8 mouse cellular contexts compared by ENCODE assay signal in genomic region chr6:137754056-137754856, GRCm38 (mm10). TPM values are rescaled to one million over a fixed set of nuclear protein-coding genes. Genes with fewer than 3 reads are reported as not detected.
DNase-seq lines count a peak whose midpoint lies in the region; ATAC-seq and TF ChIP-seq lines count a peak whose summit lies in the region.

Gene Dera, plus strand, starts transcription at chr6:137754546.

- WGBS in heart, embryonic 16.5 days: 11% methylated on average over 26 of the region's 26 CpGs
- 10% methylated on average over 26 of the region's 26 CpGs for WGBS in lung, embryonic 14.5 days

- H3K27me3 ChIP-seq in E14TG2a.4 (ENCODE audit: insufficient read depth, low read length): no peaks in the 10 kb centered on the region
- H3K27me3 ChIP-seq in heart, embryonic 16.5 days (ENCODE audit: control insufficient read depth, insufficient read depth, low read length): no peaks in the 10 kb centered on the region
- no peaks in the 10 kb centered on the region for H3K27me3 ChIP-seq in lung, embryonic 14.5 days (ENCODE audit: insufficient read depth, low read length)

- no peaks in the 10 kb centered on the region for H3K9me3 ChIP-seq in E14TG2a.4 (ENCODE audit: low read length)
- no peaks in the 10 kb centered on the region for H3K9me3 ChIP-seq in heart, embryonic 16.5 days (replicated peaks; ENCODE audit: control insufficient read depth, low read length)
- no peaks in the 10 kb centered on the region for H3K9me3 ChIP-seq in lung, embryonic 14.5 days (ENCODE audit: low read depth, low read length)

- peak within 1 kb of the TSS; percentile 68 for H3K4me2 ChIP-seq in heart, embryonic 16.5 days (ENCODE audit: low read depth, low read length)
- peak within 1 kb of the TSS; percentile 61 for H3K4me2 ChIP-seq in lung, embryonic 14.5 days

- peaks cover 36% of the 10 kb centered on the region for H3K4me1 ChIP-seq in E14TG2a.4 (replicated peaks; ENCODE audit: low read depth, low read length)
- H3K4me1 ChIP-seq in heart, embryonic 16.5 days (ENCODE audit: control insufficient read depth, insufficient read depth, low read length): peaks cover 11% of the 10 kb centered on the region
- H3K4me1 ChIP-seq in lung, embryonic 14.5 days (ENCODE audit: insufficient read depth): no peaks in the 10 kb centered on the region

- TF ChIP-seq CTCF in E14TG2a.4 (conservative IDR thresholded peaks at IDR 0.05; ENCODE audit: low read length): no peak
- TF ChIP-seq CTCF in lung, embryonic 14.5 days (IDR thresholded peaks at IDR 0.05; ENCODE audit: low read depth): no peak

- peak within 1 kb of the TSS; percentile 82 for H3K4me3 ChIP-seq in E14TG2a.4 (replicated peaks; ENCODE audit: low read length)
- H3K4me3 ChIP-seq in heart, embryonic 16.5 days (ENCODE audit: low read length): peak within 1 kb of the TSS; percentile 89
- H3K4me3 ChIP-seq in lung, embryonic 14.5 days (ENCODE audit: low read depth, low read length): peak within 1 kb of the TSS; percentile 62

- H3K27ac ChIP-seq in heart, embryonic 16.5 days (ENCODE audit: low read length): peak within 1 kb of the TSS; percentile 67
- H3K27ac ChIP-seq in lung, embryonic 14.5 days (ENCODE audit: low read depth): peak within 1 kb of the TSS; percentile 56; the same call in 1 of the 2 replicates

- peak; percentile 88 for ATAC-seq in heart, embryonic 16.5 days (replicated peaks; ENCODE audit: extremely low read depth, insufficient read depth, low FRiP score)
- peak; percentile 90 for ATAC-seq in lung, embryonic 14.5 days (ENCODE audit: insufficient read depth)
- ATAC-seq in neutrophil, adult 5-6 weeks (ENCODE audit: extremely low read depth, insufficient number of reproducible peaks, low FRiP score, poor library complexity, severe bottlenecking): peak; percentile 93

- DNase-seq in c-Kit-negative CD71-positive TER-119-positive erythroid progenitor cells, embryonic 14.5 days (ENCODE audit: low read depth, low spot score): peak; percentile 80
- DNase-seq in fibroblast of lung, adult 2 months (ENCODE audit: low read depth): peak; percentile 57
- peak; percentile 96 to 97 for DNase-seq in kidney, postnatal 25 days
- peak; percentile 89 for DNase-seq in lung, embryonic 14.5 days
- peak; percentile 89 for DNase-seq in thymus, postnatal 0 days (ENCODE audit: low spot score)

- H3K36me3 ChIP-seq in E14TG2a.4 (ENCODE audit: insufficient read depth, low read length): peaks cover 32% of the 10 kb centered on the region
- peaks cover 19% of the 10 kb centered on the region for H3K36me3 ChIP-seq in heart, embryonic 16.5 days (ENCODE audit: control insufficient read depth, insufficient read depth)
- peaks cover 28% of the 10 kb centered on the region for H3K36me3 ChIP-seq in lung, embryonic 14.5 days (ENCODE audit: insufficient read depth)

- H3K9ac ChIP-seq in heart, embryonic 16.5 days (ENCODE audit: low read length): peak within 1 kb of the TSS; percentile 88
- peak within 1 kb of the TSS; percentile 66 for H3K9ac ChIP-seq in lung, embryonic 14.5 days

RNA-seq across cellular contexts. Expression of gene Dera, which starts in this region (rescaled TPM):
- polyA plus RNA-seq in heart, embryonic 16.5 days (2015; fragmentation: Nextera tagmentation; extraction: Ambion mirVana): 40.8 and 46.2 TPM in 2 replicates
- polyA plus RNA-seq in lung, embryonic 14.5 days (2014; fragmentation: Nextera tagmentation; extraction: Ambion mirVana): 62.0 and 64.2 TPM in 2 replicates
- 20.4 and 26.4 TPM in 2 replicates for total RNA-seq in neutrophil, adult 5-6 weeks (2017)
- polyA plus RNA-seq in thymus, postnatal 0 days (2015; fragmentation: Nextera tagmentation; extraction: Ambion mirVana): 120 and 126 TPM in 2 replicates

Comparison
In these comparisons a context has a peak if more than half of its experiments do, and no peak if none do; other contexts are left out.
1. Peak in every context shown above with its lines: DNase-seq, ATAC-seq, H3K4me3 ChIP-seq and H3K27ac ChIP-seq.